Mouse (Mus musculus): Measurements from ENCODE around the gene Pnpla3. TPM values are rescaled to one million over a fixed set of nuclear protein-coding genes. Genes with fewer than 3 reads are reported as not detected.

Pnpla3 gene
- polyA plus RNA-seq, 1 experiment from 2014 or later: 0.57 TPM

GRCm38 (mm10) chr15:84131096-84131786 is 36.4 kb upstream of the Pnpla3 start:
- DNase-seq (ENCODE audit: low spot score): peak; percentile 4
- no peaks in the 10 kb centered on the region for H3K36me3 ChIP-seq (ENCODE audit: insufficient read depth, low read length)
- ATAC-seq (replicated peaks; ENCODE audit: low FRiP score, low read depth): no peak

GRCm38 (mm10) chr15:84131971-84132370 is 35.7 kb upstream of the Pnpla3 start:
- H3K9ac ChIP-seq (ENCODE audit: low read depth, low read length): no peak overlapping the region
- 93% methylated on average over 7 of the region's 7 CpGs for WGBS
- no peaks in the 10 kb centered on the region for H3K27me3 ChIP-seq (ENCODE audit: insufficient read depth, low read length)
- no peak for DNase-seq (ENCODE audit: low spot score)
- H3K9me3 ChIP-seq (replicated peaks; ENCODE audit: low read length): no peaks in the 10 kb centered on the region
- no peaks in the 10 kb centered on the region for H3K4me1 ChIP-seq (replicated peaks; ENCODE audit: insufficient read depth, low read length)
- no peaks in the 10 kb centered on the region for H3K36me3 ChIP-seq (ENCODE audit: insufficient read depth, low read length)
- H3K4me3 ChIP-seq (replicated peaks; ENCODE audit: low read depth, low read length): no peak overlapping the region
- ATAC-seq (replicated peaks; ENCODE audit: low FRiP score, low read depth): no peak
- no peak for TF ChIP-seq CTCF (IDR thresholded peaks at IDR 0.05; ENCODE audit: low read depth)
- no peak overlapping the region for H3K27ac ChIP-seq
- no peak overlapping the region for H3K4me2 ChIP-seq (ENCODE audit: low read length)

More at GRCm38 (mm10) chr15:84131096-84131786, 36.4 kb upstream of the Pnpla3 start:
- TF ChIP-seq CTCF (IDR thresholded peaks at IDR 0.05; ENCODE audit: low read depth): no peak
- no peak overlapping the region for H3K9ac ChIP-seq (ENCODE audit: low read depth, low read length)
- no peak overlapping the region for H3K4me3 ChIP-seq (replicated peaks; ENCODE audit: low read depth, low read length)
- no peaks in the 10 kb centered on the region for H3K27me3 ChIP-seq (ENCODE audit: insufficient read depth, low read length)
- no peaks in the 10 kb centered on the region for H3K9me3 ChIP-seq (replicated peaks; ENCODE audit: low read length)
- H3K27ac ChIP-seq: no peak overlapping the region
- H3K4me2 ChIP-seq (ENCODE audit: low read length): no peak overlapping the region
- no peaks in the 10 kb centered on the region for H3K4me1 ChIP-seq (replicated peaks; ENCODE audit: insufficient read depth, low read length)
- WGBS: 50% methylated on average over 16 of the region's 16 CpGs

GRCm38 (mm10) chr15:84133440-84133839 is 34.2 kb upstream of the Pnpla3 start:
- Histone ChIP-seq H3K4me1 (replicated peaks; ENCODE audit: insufficient read depth, low read length) (no peaks in the 10 kb centered on the region), H3K27me3 (ENCODE audit: insufficient read depth, low read length) (no peaks in the 10 kb centered on the region), H3K36me3 (ENCODE audit: insufficient read depth, low read length) (no peaks in the 10 kb centered on the region), H3K27ac (no peak overlapping the region), H3K9ac (ENCODE audit: low read depth, low read length) (no peak overlapping the region), H3K4me2 (ENCODE audit: low read length) (no peak overlapping the region), H3K9me3 (replicated peaks; ENCODE audit: low read length) (no peaks in the 10 kb centered on the region), H3K4me3 (replicated peaks; ENCODE audit: low read depth, low read length) (no peak overlapping the region)
- DNase-seq (ENCODE audit: low spot score) (no peak), ATAC-seq (replicated peaks; ENCODE audit: low FRiP score, low read depth) (no peak)
- no peak for TF ChIP-seq CTCF (IDR thresholded peaks at IDR 0.05; ENCODE audit: low read depth)
- 68% methylated on average over 4 of the region's 4 CpGs for WGBS

GRCm38 (mm10) chr15:84135472-84135871 is 32.2 kb upstream of the Pnpla3 start:
- DNase-seq (ENCODE audit: low spot score) (no peak), ATAC-seq (replicated peaks; ENCODE audit: low FRiP score, low read depth) (no peak)
- Histone ChIP-seq H3K36me3 (ENCODE audit: insufficient read depth, low read length) (no peaks in the 10 kb centered on the region), H3K9ac (ENCODE audit: low read depth, low read length) (no peak overlapping the region), H3K4me1 (replicated peaks; ENCODE audit: insufficient read depth, low read length) (no peaks in the 10 kb centered on the region), H3K27me3 (ENCODE audit: insufficient read depth, low read length) (no peaks in the 10 kb centered on the region), H3K27ac (no peak overlapping the region), H3K4me2 (ENCODE audit: low read length) (no peak overlapping the region), H3K9me3 (replicated peaks; ENCODE audit: low read length) (no peaks in the 10 kb centered on the region), H3K4me3 (replicated peaks; ENCODE audit: low read depth, low read length) (no peak overlapping the region)
- TF ChIP-seq CTCF (IDR thresholded peaks at IDR 0.05; ENCODE audit: low read depth): peak; percentile 68
- WGBS: 89% methylated on average over 5 of the region's 5 CpGs

GRCm38 (mm10) chr15:84136473-84137415 is 30.9 kb upstream of the Pnpla3 start:
- Histone ChIP-seq H3K36me3 (ENCODE audit: insufficient read depth, low read length) (no peaks in the 10 kb centered on the region), H3K27ac (no peak overlapping the region), H3K27me3 (ENCODE audit: insufficient read depth, low read length) (no peaks in the 10 kb centered on the region), H3K4me1 (replicated peaks; ENCODE audit: insufficient read depth, low read length) (no peaks in the 10 kb centered on the region), H3K9ac (ENCODE audit: low read depth, low read length) (no peak overlapping the region), H3K4me2 (ENCODE audit: low read length) (no peak overlapping the region), H3K9me3 (replicated peaks; ENCODE audit: low read length) (no peaks in the 10 kb centered on the region), H3K4me3 (replicated peaks; ENCODE audit: low read depth, low read length) (no peak overlapping the region)
- TF ChIP-seq CTCF (IDR thresholded peaks at IDR 0.05; ENCODE audit: low read depth): no peak
- WGBS: 49% methylated on average over 12 of the region's 12 CpGs
- ATAC-seq (replicated peaks; ENCODE audit: low FRiP score, low read depth) (no peak), DNase-seq (ENCODE audit: low spot score) (no peak)

- no peak overlapping the region for H3K27ac ChIP-seq
- WGBS: 65% methylated on average over 5 of the region's 5 CpGs
- H3K4me3 ChIP-seq (replicated peaks; ENCODE audit: low read depth, low read length): no peak overlapping the region
- H3K4me2 ChIP-seq (ENCODE audit: low read length): no peak overlapping the region
- no peaks in the 10 kb centered on the region for H3K27me3 ChIP-seq (ENCODE audit: insufficient read depth, low read length)
- H3K9ac ChIP-seq (ENCODE audit: low read depth, low read length): no peak overlapping the region
- H3K4me1 ChIP-seq (replicated peaks; ENCODE audit: insufficient read depth, low read length): no peaks in the 10 kb centered on the region
- no peaks in the 10 kb centered on the region for H3K9me3 ChIP-seq (replicated peaks; ENCODE audit: low read length)
- TF ChIP-seq CTCF (IDR thresholded peaks at IDR 0.05; ENCODE audit: low read depth): no peak
- ATAC-seq (replicated peaks; ENCODE audit: low FRiP score, low read depth): no peak
- no peak for DNase-seq (ENCODE audit: low spot score)
- no peaks in the 10 kb centered on the region for H3K36me3 ChIP-seq (ENCODE audit: insufficient read depth, low read length)
Measured at GRCm38 (mm10) chr15:84139592-84140005, 28.0 kb upstream of the Pnpla3 start.

Data from kidney, postnatal 0 days (tissue).